Mouse (Mus musculus) forebrain, embryonic 15.5 days (tissue): ENCODE data around the gene B4galnt2. TPM values are rescaled to one million over a fixed set of nuclear protein-coding genes. Genes with fewer than 3 reads are reported as not detected.
"Not testable (repeated sequence)": the region's sequence is repeated elsewhere in the genome, so short reads cannot be mapped to it uniquely, and the experiment has no call there.

Experiments used
- ATAC-seq: fragments of 200-750 bp; cut with Nextera tagmentation; replicated peaks from 2 replicates; pipeline ENCODE4 v1.8.0; 2017; ENCODE audit warnings: mild to moderate bottlenecking, moderate TSS enrichment, moderate library complexity
- H3K27ac ChIP-seq: fragments of 300-500 bp; sonication (generic); replicated peaks from 2 replicates; pipeline ENCODE4 v1.5.1; 2015; ENCODE audit warnings: mild to moderate bottlenecking, inconsistent platforms
- H3K27me3 ChIP-seq: fragments of 300-500 bp; sonication (generic); 2 replicates; pipeline ENCODE4 v1.6.1; 2015; ENCODE audit warnings: inconsistent platforms
- H3K36me3 ChIP-seq: fragments of 300-500 bp; sonication (generic); 2 replicates; pipeline ENCODE4 v1.6.1; 2015; ENCODE audit warnings: mild to moderate bottlenecking, inconsistent platforms
- H3K4me1 ChIP-seq: fragments of 300-500 bp; sonication (generic); 2 replicates; pipeline ENCODE4 v1.6.1; 2015; ENCODE audit warnings: inconsistent platforms
- H3K4me2 ChIP-seq: fragments of 300-500 bp; sonication (generic); replicated peaks from 2 replicates; pipeline ENCODE4 v1.6.1; 2015; ENCODE audit warnings: mild to moderate bottlenecking, inconsistent platforms
- H3K4me3 ChIP-seq: fragments of 300-500 bp; sonication (generic); 2 replicates; pipeline ENCODE4 v1.5.1; 2015; ENCODE audit warnings: mild to moderate bottlenecking, inconsistent platforms
- H3K9ac ChIP-seq: fragments of 300-500 bp; sonication (generic); replicated peaks from 2 replicates; pipeline ENCODE4 v1.6.1; 2015; ENCODE audit warnings: mild to moderate bottlenecking, inconsistent platforms
- H3K9me3 ChIP-seq: fragments of 300-500 bp; sonication (generic); 2 replicates; pipeline ENCODE4 v1.6.1; 2016; ENCODE audit warnings: inconsistent platforms
- WGBS: fragments of 180-500 bp; shearing (Covaris S2); methylation state at CpG from one replicate; pipeline ENCODE4 v1.1.7; 2015; ENCODE audit warnings: mixed read lengths; 5-methylcytosine and 5-hydroxymethylcytosine counted together
- polyA plus RNA-seq: library from polyadenylated mRNA; unstranded; fragments of >200 nt; fragmentation: Nextera tagmentation; extraction: Ambion mirVana; gene quantifications from 2 replicates; pipeline ENCODE4 v1.2.1, GENCODE M21; 2015

Gene B4galnt2
- polyA plus RNA-seq, result not detected in 2 replicates

DNA sequence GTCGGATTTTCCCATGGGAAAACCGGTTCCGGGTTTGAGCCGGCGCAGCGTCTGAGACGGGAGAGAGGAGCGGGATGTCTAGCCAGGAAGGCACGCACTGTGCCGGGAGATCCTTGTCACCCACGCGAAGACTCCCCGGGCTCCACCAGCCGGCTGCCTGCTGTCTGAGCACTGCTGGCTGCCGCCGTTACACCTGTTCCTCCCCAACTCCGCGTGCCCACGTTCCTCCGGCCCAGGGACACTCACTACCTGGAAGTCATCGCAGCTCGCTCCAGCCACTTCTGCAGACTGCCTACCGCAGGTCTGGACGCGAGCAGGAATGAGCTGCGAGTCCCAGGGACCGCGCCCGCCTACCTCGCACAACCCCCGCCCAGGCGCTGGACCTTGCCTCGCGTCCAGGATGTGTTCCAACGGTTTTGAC lies at the start of gene B4galnt2:
Gene B4galnt2 (minus strand): TSS at position 321 of the 421 bp plus-strand sequence.
- H3K4me1 ChIP-seq, result peaks cover 19% of the 10 kb centered on the region
- H3K9me3 ChIP-seq, result no peaks in the 10 kb centered on the region
- under 1% methylated on average over 35 of the region's 35 CpGs for WGBS
- H3K4me2 ChIP-seq, result peak within 1 kb of the TSS; percentile 29
- H3K27ac ChIP-seq, result no peak within 1 kb of the TSS
- H3K27me3 ChIP-seq, result peaks cover 68% of the 10 kb centered on the region
- no peak for ATAC-seq
- no peak within 1 kb of the TSS for H3K9ac ChIP-seq
- H3K4me3 ChIP-seq, result peak within 1 kb of the TSS; percentile 2
- no peaks in the 10 kb centered on the region for H3K36me3 ChIP-seq

GRCm38 (mm10) chr11:95963304-95963703 lies 48.6 kb upstream of the B4galnt2 start:
- no peak overlapping the region for H3K4me2 ChIP-seq
- no peaks in the 10 kb centered on the region for H3K4me1 ChIP-seq
- H3K9ac ChIP-seq, result no peak overlapping the region
- no peak for ATAC-seq
- H3K36me3 ChIP-seq, result peaks cover 51% of the 10 kb centered on the region
- no peak overlapping the region for H3K4me3 ChIP-seq
- H3K27ac ChIP-seq, result no peak overlapping the region
- no peaks in the 10 kb centered on the region for H3K9me3 ChIP-seq
- no peaks in the 10 kb centered on the region for H3K27me3 ChIP-seq
- 71% methylated on average over 7 of the region's 7 CpGs for WGBS

GRCm38 (mm10) chr11:95959152-95959551 lies 44.5 kb upstream of the B4galnt2 start:
- Histone ChIP-seq H3K36me3 (peaks cover 12% of the 10 kb centered on the region), H3K4me3 (no peak overlapping the region), H3K27ac (no peak overlapping the region), H3K9ac (no peak overlapping the region), H3K27me3 (no peaks in the 10 kb centered on the region), H3K4me1 (no peaks in the 10 kb centered on the region), H3K9me3 (no peaks in the 10 kb centered on the region), H3K4me2 (no peak overlapping the region)
- WGBS, result 70% methylated on average over 6 of the region's 6 CpGs
- no peak for ATAC-seq

GRCm38 (mm10) chr11:95958251-95958650 lies 43.6 kb upstream of the B4galnt2 start:
- Histone ChIP-seq H3K4me2 (no peak overlapping the region), H3K27me3 (no peaks in the 10 kb centered on the region), H3K27ac (no peak overlapping the region), H3K4me3 (no peak overlapping the region), H3K36me3 (peaks cover 6% of the 10 kb centered on the region), H3K9ac (no peak overlapping the region), H3K9me3 (no peaks in the 10 kb centered on the region), H3K4me1 (no peaks in the 10 kb centered on the region)
- ATAC-seq, result no peak
- WGBS, result 64% methylated on average over 9 of the region's 9 CpGs

DNA sequence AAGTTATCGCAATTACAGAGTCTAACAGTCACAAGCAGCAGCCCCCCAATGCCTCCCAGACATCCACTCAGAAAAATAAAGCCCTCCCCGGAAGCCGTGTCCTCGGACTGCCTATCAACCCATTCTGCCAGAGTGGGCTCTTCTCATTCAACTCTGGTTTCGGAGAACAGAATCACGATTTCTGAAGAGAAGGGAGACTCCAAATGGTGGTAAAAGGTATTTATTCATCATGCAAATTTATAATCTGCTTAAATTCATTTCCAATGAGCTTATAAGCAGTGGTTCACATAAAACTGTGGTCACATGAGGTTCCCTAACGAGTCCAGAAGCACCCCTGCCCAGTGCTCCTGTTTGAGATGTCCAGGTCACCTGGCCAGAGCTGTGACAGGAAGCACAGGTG lies 42.7 kb upstream of the B4galnt2 start:
- H3K9ac ChIP-seq, result no peak overlapping the region
- no peak overlapping the region for H3K4me3 ChIP-seq
- no peak overlapping the region for H3K4me2 ChIP-seq
- H3K4me1 ChIP-seq, result no peaks in the 10 kb centered on the region
- WGBS, result 69% methylated on average over 7 of the region's 7 CpGs
- no peaks in the 10 kb centered on the region for H3K9me3 ChIP-seq
- no peaks in the 10 kb centered on the region for H3K27me3 ChIP-seq
- no peak for ATAC-seq
- H3K27ac ChIP-seq, result no peak overlapping the region
- peaks cover 5% of the 10 kb centered on the region for H3K36me3 ChIP-seq

DNA sequence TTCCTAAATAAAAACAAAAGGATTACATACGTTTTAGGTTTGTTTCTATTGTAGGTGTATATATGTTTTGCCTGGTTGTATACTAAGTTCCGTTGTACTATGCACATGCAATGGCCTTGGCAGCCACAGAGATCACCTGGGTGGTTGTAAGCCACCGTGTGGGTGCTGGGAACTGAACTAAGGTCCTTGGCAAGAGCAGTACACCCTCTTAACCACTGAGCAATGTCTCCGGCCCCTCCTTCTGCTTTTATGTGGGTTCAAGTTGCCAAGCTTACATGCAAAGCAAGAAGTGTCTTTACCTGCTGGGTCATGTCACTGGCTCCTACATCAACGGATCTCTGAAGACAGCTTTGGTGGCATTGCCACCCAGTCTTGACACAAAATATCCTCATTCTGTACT lies 38.6 kb upstream of the B4galnt2 start:
- no peak overlapping the region for H3K4me3 ChIP-seq
- no peaks in the 10 kb centered on the region for H3K36me3 ChIP-seq
- H3K9ac ChIP-seq, result no peak overlapping the region
- no peaks in the 10 kb centered on the region for H3K9me3 ChIP-seq
- WGBS, result 92% methylated on average over 5 of the region's 5 CpGs
- no peak overlapping the region for H3K4me2 ChIP-seq
- no peaks in the 10 kb centered on the region for H3K4me1 ChIP-seq
- no peak for ATAC-seq
- no peaks in the 10 kb centered on the region for H3K27me3 ChIP-seq
- no peak overlapping the region for H3K27ac ChIP-seq

DNA sequence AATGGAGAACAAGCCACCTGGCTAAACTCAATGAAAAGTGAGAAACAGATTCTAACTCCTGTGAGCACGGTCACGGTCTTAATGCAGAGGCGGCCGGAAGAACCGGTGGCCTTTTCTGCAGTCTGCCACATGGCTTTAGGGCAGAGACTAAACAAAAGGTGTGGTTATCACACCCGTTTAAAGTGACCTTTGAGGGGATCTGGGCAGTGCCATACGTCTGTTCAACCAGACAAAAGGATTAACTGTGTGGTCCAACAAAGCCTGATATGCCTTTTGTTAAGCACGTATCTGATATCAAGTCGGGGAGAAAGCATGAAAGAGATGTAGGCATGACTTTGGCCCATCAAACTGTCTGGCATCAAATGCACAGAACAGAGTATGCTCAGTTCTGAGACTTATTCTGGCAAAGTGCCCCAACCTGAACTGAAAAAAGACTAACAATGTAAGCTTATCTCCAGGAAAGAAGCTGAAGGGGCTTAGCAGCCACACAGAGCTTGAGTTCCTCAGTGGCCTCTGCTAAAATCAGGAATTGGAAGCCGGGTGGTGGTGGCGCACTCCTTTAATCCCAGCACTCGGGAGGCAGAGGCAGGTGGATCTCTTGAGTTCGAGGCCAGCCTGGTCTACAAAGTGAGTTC lies 31.3 kb upstream of the B4galnt2 start:
- no peaks in the 10 kb centered on the region for H3K4me1 ChIP-seq
- 63% methylated on average over 13 of the region's 13 CpGs for WGBS
- no peaks in the 10 kb centered on the region for H3K9me3 ChIP-seq
- no peaks in the 10 kb centered on the region for H3K27me3 ChIP-seq
- no peak overlapping the region for H3K27ac ChIP-seq
- no peak for ATAC-seq
- H3K9ac ChIP-seq, result no peak overlapping the region
- H3K4me2 ChIP-seq, result no peak overlapping the region
- no peak overlapping the region for H3K4me3 ChIP-seq
- H3K36me3 ChIP-seq, result no peaks in the 10 kb centered on the region

GRCm38 (mm10) chr11:95939828-95940507 lies 25.3 kb upstream of the B4galnt2 start:
- Histone ChIP-seq H3K4me2 (no peak overlapping the region), H3K4me3 (no peak overlapping the region), H3K9me3 (no peaks in the 10 kb centered on the region), H3K36me3 (no peaks in the 10 kb centered on the region), H3K27me3 (no peaks in the 10 kb centered on the region), H3K9ac (no peak overlapping the region), H3K4me1 (no peaks in the 10 kb centered on the region), H3K27ac (no peak overlapping the region)
- no peak for ATAC-seq
- WGBS, result 40% methylated on average over 11 of the region's 11 CpGs

GRCm38 (mm10) chr11:95936409-95936808 lies 21.7 kb upstream of the B4galnt2 start:
- Histone ChIP-seq H3K4me2 (no peak overlapping the region), H3K36me3 (no peaks in the 10 kb centered on the region), H3K9ac (no peak overlapping the region), H3K4me1 (no peaks in the 10 kb centered on the region), H3K27ac (no peak overlapping the region), H3K4me3 (no peak overlapping the region), H3K9me3 (no peaks in the 10 kb centered on the region), H3K27me3 (no peaks in the 10 kb centered on the region)
- no peak for ATAC-seq
- WGBS, result 87% methylated on average over 6 of the region's 6 CpGs

- H3K27me3 ChIP-seq, ATAC-seq, H3K4me2 ChIP-seq, H3K9me3 ChIP-seq, H3K9ac ChIP-seq, H3K4me3 ChIP-seq, H3K27ac ChIP-seq, H3K4me1 ChIP-seq, H3K36me3 ChIP-seq: not testable (repeated sequence)
- WGBS, result 97% methylated on average over 8 of the region's 10 CpGs
Measured at GRCm38 (mm10) chr11:95932168-95932567, 17.5 kb upstream of the B4galnt2 start.

GRCm38 (mm10) chr11:95926398-95926797 lies 11.7 kb upstream of the B4galnt2 start:
- 0 out of 2 replicates have a peak, but pooled peaks cover 4% of the 10 kb centered on the region for H3K27me3 ChIP-seq
- no peak overlapping the region for H3K9ac ChIP-seq
- 0 out of 2 replicates have a peak, but pooled peaks cover 4% of the 10 kb centered on the region for H3K9me3 ChIP-seq
- no peak overlapping the region for H3K4me2 ChIP-seq
- WGBS, result 79% methylated on average over 4 of the region's 4 CpGs
- H3K27ac ChIP-seq, result no peak overlapping the region
- no peaks in the 10 kb centered on the region for H3K4me1 ChIP-seq
- no peaks in the 10 kb centered on the region for H3K36me3 ChIP-seq
- no peak overlapping the region for H3K4me3 ChIP-seq
- ATAC-seq, result no peak

GRCm38 (mm10) chr11:95925976-95926375 lies 11.3 kb upstream of the B4galnt2 start:
- no peak for ATAC-seq
- WGBS, result 98% methylated on average over 5 of the region's 5 CpGs

More at GRCm38 (mm10) chr11:95925976-95926375, 11.3 kb upstream of the B4galnt2 start:
- H3K4me1 ChIP-seq, result no peaks in the 10 kb centered on the region
- no peak overlapping the region for H3K4me2 ChIP-seq
- H3K9ac ChIP-seq, result no peak overlapping the region
- 0 out of 2 replicates have a peak, but pooled peaks cover 4% of the 10 kb centered on the region for H3K9me3 ChIP-seq
- H3K27me3 ChIP-seq, result 0 out of 2 replicates have a peak, but pooled peaks cover 4% of the 10 kb centered on the region
- no peak overlapping the region for H3K4me3 ChIP-seq
- no peak overlapping the region for H3K27ac ChIP-seq
- no peaks in the 10 kb centered on the region for H3K36me3 ChIP-seq
